Comparison of ENCODE assay signal across 9 mouse cellular contexts in the genomic region with DNA sequence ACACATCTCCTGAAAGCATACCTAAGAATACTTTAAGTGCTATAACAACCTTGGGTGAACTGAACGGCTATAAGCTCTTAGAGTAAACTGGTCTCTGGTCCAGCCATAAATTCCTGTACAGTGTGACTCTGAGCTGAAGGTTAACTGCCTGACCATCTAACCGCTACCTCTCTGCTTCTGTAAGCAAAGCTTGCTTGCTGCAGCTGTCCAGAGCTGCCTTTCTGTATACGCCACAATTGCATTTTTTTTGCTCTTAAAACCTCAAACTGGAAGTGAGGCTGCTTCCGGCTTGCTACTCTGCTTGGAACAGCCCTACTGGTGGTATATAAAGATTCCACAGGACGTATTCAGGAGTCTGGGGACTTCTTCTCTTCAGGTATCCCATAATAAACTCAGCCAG. TPM values are rescaled to one million over a fixed set of nuclear protein-coding genes. Genes with fewer than 3 reads are reported as not detected.
DNase-seq lines count a peak whose midpoint lies in the region; ATAC-seq lines count a peak whose summit lies in the region.
"Had no signal": no experiment of that assay in that cellular context is flagged by ENCODE, and none has a peak within 500 bp of the region (broad histone marks: within the 10 kb centered on the region; RNA-seq: fewer than 3 reads in every experiment).

No protein-coding gene starts in this region.

- WGBS in liver, embryonic 16.5 days (ENCODE audit: insufficient replicate concordance): 56% methylated on average over 5 of the region's 5 CpGs

- peak; percentile 31 for DNase-seq in kidney, adult 9 months
- no peak for DNase-seq in kidney, postnatal 36 days
- peak; percentile 37 to 39 for DNase-seq in B cell, adult 2 months
- no peak for DNase-seq in left cerebral cortex, postnatal 4 days
- DNase-seq in c-Kit-positive CD71-positive TER-119-positive erythroid progenitor cells, embryonic 14.5 days (ENCODE audit: low spot score): no peak
- no peak for DNase-seq in gastrocnemius, adult 18-20 months (ENCODE audit: low spot score)

- H3K4me1 ChIP-seq in liver, embryonic 16.5 days (ENCODE audit: control insufficient read depth, low read depth, low read length): peaks cover 27% of the 10 kb centered on the region

- no peaks in the 10 kb centered on the region for H3K27me3 ChIP-seq in liver, embryonic 16.5 days (ENCODE audit: control insufficient read depth, insufficient read depth, low read depth, low read length)

- peak overlapping the region; percentile 45 for H3K4me2 ChIP-seq in liver, embryonic 16.5 days (ENCODE audit: low read depth, low read length)

- peaks cover 10% of the 10 kb centered on the region for H3K36me3 ChIP-seq in liver, embryonic 16.5 days (ENCODE audit: control insufficient read depth, insufficient read depth)

- peak overlapping the region; percentile 9; the same call in 1 of the 2 replicates for H3K4me3 ChIP-seq in liver, embryonic 16.5 days (ENCODE audit: low read depth, low read length)

- H3K9ac ChIP-seq in liver, embryonic 16.5 days (ENCODE audit: low read depth, low read length): peak overlapping the region; percentile 11

- intact Hi-C loops in left cerebral cortex, postnatal 4 days (cut with DNase I): loop anchor here (5.0 kb wide), 1 partner anchor 65 kb away; no protein-coding TSS in a partner anchor

- ATAC-seq in activated CD4-positive, CD25-positive, alpha-beta regulatory T cell, adult 4 months: peak; percentile 18
- no peak for ATAC-seq in liver, embryonic 16.5 days (ENCODE audit: low read depth)

- H3K27ac ChIP-seq in liver, embryonic 16.5 days (ENCODE audit: low read length): peak overlapping the region; percentile 53

- H3K9me3 ChIP-seq in liver, embryonic 16.5 days (replicated peaks; ENCODE audit: control insufficient read depth, low read length): no peaks in the 10 kb centered on the region

RNA-seq across cellular contexts. Expression of a gene that starts 0.8 kb away (rescaled TPM):
- 1 to 10 TPM; 2.3 to 4.0 TPM for polyA plus RNA-seq in activated CD4-positive, CD25-positive, alpha-beta regulatory T cell, adult 4 months (2017; shearing (Covaris generic))
- polyA plus RNA-seq in liver, embryonic 16.5 days (2015; fragmentation: Nextera tagmentation; extraction: Ambion mirVana): 0.58 and 1.0 TPM in 2 replicates
- 100 to 1,000 TPM; 122 to 142 TPM for total RNA-seq in left cerebral cortex, postnatal 4 days (2021)
- 1 to 10 TPM; 1.1 to 1.8 TPM for total RNA-seq in gastrocnemius, adult 18-20 months (2021)

RNA-seq across cellular contexts. Expression of a gene that starts 2.9 kb away (rescaled TPM):
- polyA plus RNA-seq in activated CD4-positive, CD25-positive, alpha-beta regulatory T cell, adult 4 months (2017; shearing (Covaris generic)): 1 to 10 TPM; 3.4 to 4.4 TPM
- 2.8 and 2.9 TPM in 2 replicates for polyA plus RNA-seq in liver, embryonic 16.5 days (2015; fragmentation: Nextera tagmentation; extraction: Ambion mirVana)
- total RNA-seq in left cerebral cortex, postnatal 4 days (2021): 10 to 100 TPM; 14.7 to 14.8 TPM
- 1 to 10 TPM; 7.0 to 7.2 TPM for total RNA-seq in gastrocnemius, adult 18-20 months (2021)

RNA-seq across cellular contexts. Expression of a gene that starts 8.9 kb away (rescaled TPM):
- polyA plus RNA-seq in activated CD4-positive, CD25-positive, alpha-beta regulatory T cell, adult 4 months (2017; shearing (Covaris generic)): 100 to 1,000 TPM; 200 to 247 TPM
- 128 and 133 TPM in 2 replicates for polyA plus RNA-seq in liver, embryonic 16.5 days (2015; fragmentation: Nextera tagmentation; extraction: Ambion mirVana)
- total RNA-seq in left cerebral cortex, postnatal 4 days (2021): 100 to 1,000 TPM; 324 to 337 TPM
- 10 to 100 TPM; 83.5 to 83.8 TPM for total RNA-seq in gastrocnemius, adult 18-20 months (2021)

RNA-seq across cellular contexts. Expression of a gene that starts 12.0 kb away (rescaled TPM):
- polyA plus RNA-seq in activated CD4-positive, CD25-positive, alpha-beta regulatory T cell, adult 4 months (2017; shearing (Covaris generic)): 1 to 10 TPM in 1 of 2 experiments, not detected in 1; 1.8 TPM
- polyA plus RNA-seq in liver, embryonic 16.5 days (2015; fragmentation: Nextera tagmentation; extraction: Ambion mirVana): not detected in 2 replicates
- total RNA-seq in left cerebral cortex, postnatal 4 days (2021): not detected
- not detected for total RNA-seq in gastrocnemius, adult 18-20 months (2021)
- polyA plus RNA-seq: embryonic facial prominence, embryonic 11.5 days had no signal

RNA-seq across cellular contexts. Expression of a gene that starts 27.5 kb away (rescaled TPM):
- polyA plus RNA-seq in activated CD4-positive, CD25-positive, alpha-beta regulatory T cell, adult 4 months (2017; shearing (Covaris generic)): 10 to 100 TPM; 70.5 to 90.5 TPM
- not detected in 2 replicates for polyA plus RNA-seq in liver, embryonic 16.5 days (2015; fragmentation: Nextera tagmentation; extraction: Ambion mirVana)
- 1 to 10 TPM in 1 of 2 experiments, under 1 TPM in 1; 0.82 to 1.0 TPM for total RNA-seq in left cerebral cortex, postnatal 4 days (2021)
- total RNA-seq in gastrocnemius, adult 18-20 months (2021): under 1 TPM; 0.43 to 0.48 TPM
- polyA plus RNA-seq: embryonic facial prominence, embryonic 11.5 days had no signal

Comparison
In these comparisons a context has a peak if more than half of its experiments do, and no peak if none do; other contexts are left out.
1. DNase-seq: peak in kidney, adult 9 months (single experiment) and B cell, adult 2 months (2 of 2); none in kidney, postnatal 36 days (0 of 2), left cerebral cortex, postnatal 4 days (single experiment), c-Kit-positive CD71-positive TER-119-positive erythroid progenitor cells, embryonic 14.5 days (single experiment) and gastrocnemius, adult 18-20 months (single experiment).
2. RNA of a gene that starts 0.8 kb away (total RNA-seq): 122 to 142 TPM in left cerebral cortex, postnatal 4 days; 1.1 to 1.8 TPM in gastrocnemius, adult 18-20 months; every median in the first group is over 10 times any median in the second.